Mouse (Mus musculus) forebrain, embryonic 15.5 days (tissue): ENCODE data around the gene Cgnl1. TPM values are rescaled to one million over a fixed set of nuclear protein-coding genes. Genes with fewer than 3 reads are reported as not detected.
"Not testable (repeated sequence)": the region's sequence is repeated elsewhere in the genome, so short reads cannot be mapped to it uniquely, and the experiment has no call there.

Experiments
- ATAC-seq: fragments of 200-750 bp; cut with Nextera tagmentation; replicated peaks from 2 replicates; pipeline ENCODE4 v1.8.0; 2017; ENCODE audit warnings: mild to moderate bottlenecking, moderate TSS enrichment, moderate library complexity
- H3K27ac ChIP-seq: fragments of 300-500 bp; sonication (generic); replicated peaks from 2 replicates; pipeline ENCODE4 v1.5.1; 2015; ENCODE audit warnings: mild to moderate bottlenecking, inconsistent platforms
- H3K27me3 ChIP-seq: fragments of 300-500 bp; sonication (generic); 2 replicates; pipeline ENCODE4 v1.6.1; 2015; ENCODE audit warnings: inconsistent platforms
- H3K36me3 ChIP-seq: fragments of 300-500 bp; sonication (generic); 2 replicates; pipeline ENCODE4 v1.6.1; 2015; ENCODE audit warnings: mild to moderate bottlenecking, inconsistent platforms
- H3K4me1 ChIP-seq: fragments of 300-500 bp; sonication (generic); 2 replicates; pipeline ENCODE4 v1.6.1; 2015; ENCODE audit warnings: inconsistent platforms
- H3K4me2 ChIP-seq: fragments of 300-500 bp; sonication (generic); replicated peaks from 2 replicates; pipeline ENCODE4 v1.6.1; 2015; ENCODE audit warnings: mild to moderate bottlenecking, inconsistent platforms
- H3K4me3 ChIP-seq: fragments of 300-500 bp; sonication (generic); 2 replicates; pipeline ENCODE4 v1.5.1; 2015; ENCODE audit warnings: mild to moderate bottlenecking, inconsistent platforms
- H3K9ac ChIP-seq: fragments of 300-500 bp; sonication (generic); replicated peaks from 2 replicates; pipeline ENCODE4 v1.6.1; 2015; ENCODE audit warnings: mild to moderate bottlenecking, inconsistent platforms
- H3K9me3 ChIP-seq: fragments of 300-500 bp; sonication (generic); 2 replicates; pipeline ENCODE4 v1.6.1; 2016; ENCODE audit warnings: inconsistent platforms
- WGBS: fragments of 180-500 bp; shearing (Covaris S2); methylation state at CpG from one replicate; pipeline ENCODE4 v1.1.7; 2015; ENCODE audit warnings: mixed read lengths; 5-methylcytosine and 5-hydroxymethylcytosine counted together
- polyA plus RNA-seq: library from polyadenylated mRNA; unstranded; fragments of >200 nt; fragmentation: Nextera tagmentation; extraction: Ambion mirVana; gene quantifications from 2 replicates; pipeline ENCODE4 v1.2.1, GENCODE M21; 2015

Cgnl1 gene
- polyA plus RNA-seq, 1 experiment from 2014 or later, result 4.0 TPM

- Histone ChIP-seq H3K9me3 (no peaks in the 10 kb centered on the region), H3K27ac (no peak overlapping the region), H3K27me3 (no peaks in the 10 kb centered on the region), H3K9ac (no peak overlapping the region), H3K36me3 (no peaks in the 10 kb centered on the region), H3K4me2 (no peak overlapping the region), H3K4me1 (no peaks in the 10 kb centered on the region), H3K4me3 (no peak overlapping the region)
- no peak for ATAC-seq
- 63% methylated on average over 6 of the region's 6 CpGs for WGBS
Observed at GRCm38 (mm10) chr9:71628286-71628685, 143.1 kb downstream of the Cgnl1 start.

DNA sequence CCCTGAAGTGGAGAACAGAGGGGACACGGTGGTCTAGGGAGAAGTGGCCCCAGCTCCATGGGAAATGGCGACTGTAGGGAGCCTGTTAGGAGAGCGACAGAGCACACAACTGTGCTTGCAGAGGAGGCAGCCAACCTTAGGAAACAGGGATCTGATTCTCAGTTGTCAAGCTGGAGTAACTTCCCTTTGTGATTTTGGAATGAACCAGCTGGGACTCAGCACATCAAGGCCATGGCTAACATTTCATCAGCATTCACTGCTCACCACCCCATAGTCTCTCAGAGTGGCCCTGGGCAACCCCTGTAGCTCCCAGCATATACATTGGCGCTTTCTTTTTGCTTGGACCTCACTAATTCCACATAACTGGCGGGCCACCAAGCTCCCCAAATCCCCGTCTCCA, 145.4 kb downstream of the Cgnl1 start:
- H3K27ac ChIP-seq, result no peak overlapping the region
- no peaks in the 10 kb centered on the region for H3K27me3 ChIP-seq
- no peak overlapping the region for H3K4me3 ChIP-seq
- no peaks in the 10 kb centered on the region for H3K9me3 ChIP-seq
- WGBS, result 84% methylated on average over 6 of the region's 6 CpGs
- ATAC-seq, result no peak
- no peak overlapping the region for H3K9ac ChIP-seq
- no peaks in the 10 kb centered on the region for H3K4me1 ChIP-seq
- H3K4me2 ChIP-seq, result no peak overlapping the region
- H3K36me3 ChIP-seq, result no peaks in the 10 kb centered on the region

GRCm38 (mm10) chr9:71624793-71625495, 146.5 kb downstream of the Cgnl1 start:
- Histone ChIP-seq H3K4me1 (no peaks in the 10 kb centered on the region), H3K4me3 (no peak overlapping the region), H3K4me2 (no peak overlapping the region), H3K9ac (no peak overlapping the region), H3K27ac (no peak overlapping the region), H3K27me3 (no peaks in the 10 kb centered on the region), H3K36me3 (no peaks in the 10 kb centered on the region), H3K9me3 (no peaks in the 10 kb centered on the region)
- no peak for ATAC-seq
- 52% methylated on average over 10 of the region's 10 CpGs for WGBS

DNA sequence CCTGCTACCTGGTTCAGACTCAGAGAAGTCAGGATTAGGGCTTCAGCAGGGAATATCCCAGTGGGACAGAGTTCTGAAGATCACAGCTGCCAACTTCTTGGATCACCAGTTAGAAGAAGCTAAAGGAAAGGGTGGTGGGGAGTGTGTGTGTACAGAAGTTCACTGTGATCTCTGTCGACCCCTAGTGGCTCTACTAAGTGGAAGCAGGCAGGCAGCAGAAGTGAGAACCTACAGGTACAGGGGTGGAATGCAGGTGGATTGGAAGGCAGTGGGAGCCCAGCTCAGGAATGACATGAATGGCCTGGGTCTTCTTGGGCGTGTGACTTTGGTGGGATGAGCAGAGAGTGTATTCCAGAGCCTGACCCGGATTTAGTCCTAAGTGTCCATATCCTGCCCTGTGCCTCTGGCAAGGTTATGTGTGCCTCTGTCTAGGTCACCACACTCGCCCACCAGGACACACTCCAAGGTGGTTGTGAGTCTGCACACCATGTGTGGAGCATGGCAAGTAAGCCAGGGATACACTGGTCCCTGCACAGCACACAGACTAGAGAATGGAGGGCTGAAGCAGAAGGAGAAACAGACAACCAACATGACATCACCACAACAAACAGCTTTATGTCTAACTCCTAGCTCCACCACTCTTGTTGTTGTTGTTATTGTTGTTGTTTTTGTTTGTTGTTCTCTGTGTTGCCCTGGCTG, 147.4 kb downstream of the Cgnl1 start:
- ATAC-seq, result no peak; the same call in 1 of the 2 replicates
- Histone ChIP-seq H3K27me3 (no peaks in the 10 kb centered on the region), H3K4me3 (no peak overlapping the region), H3K4me1 (no peaks in the 10 kb centered on the region), H3K36me3 (no peaks in the 10 kb centered on the region), H3K27ac (no peak overlapping the region), H3K4me2 (no peak overlapping the region), H3K9ac (no peak overlapping the region), H3K9me3 (no peaks in the 10 kb centered on the region)
- 42% methylated on average over 4 of the region's 4 CpGs for WGBS

DNA sequence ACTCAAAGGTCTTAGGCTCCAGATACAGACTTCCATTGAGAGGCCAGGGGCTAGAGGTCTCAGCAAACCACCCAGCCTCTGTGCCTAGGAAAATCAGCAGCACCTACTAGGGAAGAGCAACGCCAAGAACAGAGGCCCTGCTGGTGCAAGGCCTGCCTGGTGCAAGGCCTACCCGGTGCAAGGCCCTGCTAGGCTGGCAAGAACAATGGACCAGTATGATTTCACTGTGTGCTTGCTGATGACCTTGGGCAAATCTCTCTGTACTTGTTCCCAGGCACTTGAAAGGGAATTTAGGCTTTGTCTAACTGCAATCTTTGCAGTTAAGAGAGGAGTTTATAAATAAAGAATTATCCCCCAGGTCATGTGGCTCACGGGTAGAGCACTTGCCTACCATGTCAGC, 148.8 kb downstream of the Cgnl1 start:
- Histone ChIP-seq H3K4me3 (no peak overlapping the region), H3K27ac (no peak overlapping the region), H3K4me2 (no peak overlapping the region), H3K27me3 (no peaks in the 10 kb centered on the region), H3K4me1 (no peaks in the 10 kb centered on the region), H3K9me3 (no peaks in the 10 kb centered on the region), H3K36me3 (no peaks in the 10 kb centered on the region), H3K9ac (no peak overlapping the region)
- no peak for ATAC-seq
- 69% methylated on average over 3 of the region's 3 CpGs for WGBS

GRCm38 (mm10) chr9:71621968-71622367, 149.4 kb downstream of the Cgnl1 start:
- no peaks in the 10 kb centered on the region for H3K36me3 ChIP-seq
- H3K4me1 ChIP-seq, result no peaks in the 10 kb centered on the region

GRCm38 (mm10) chr9:71620116-71620515, 151.3 kb downstream of the Cgnl1 start:
- 81% methylated on average over 5 of the region's 5 CpGs for WGBS
- H3K27me3 ChIP-seq, ATAC-seq: not testable (repeated sequence)

More at GRCm38 (mm10) chr9:71621968-71622367, 149.4 kb downstream of the Cgnl1 start:
- Histone ChIP-seq H3K9ac (no peak overlapping the region), H3K27me3 (no peaks in the 10 kb centered on the region), H3K4me3 (no peak overlapping the region), H3K4me2 (no peak overlapping the region), H3K27ac (no peak overlapping the region), H3K9me3 (no peaks in the 10 kb centered on the region)
- no peak for ATAC-seq
- 87% methylated on average over 4 of the region's 4 CpGs for WGBS

DNA sequence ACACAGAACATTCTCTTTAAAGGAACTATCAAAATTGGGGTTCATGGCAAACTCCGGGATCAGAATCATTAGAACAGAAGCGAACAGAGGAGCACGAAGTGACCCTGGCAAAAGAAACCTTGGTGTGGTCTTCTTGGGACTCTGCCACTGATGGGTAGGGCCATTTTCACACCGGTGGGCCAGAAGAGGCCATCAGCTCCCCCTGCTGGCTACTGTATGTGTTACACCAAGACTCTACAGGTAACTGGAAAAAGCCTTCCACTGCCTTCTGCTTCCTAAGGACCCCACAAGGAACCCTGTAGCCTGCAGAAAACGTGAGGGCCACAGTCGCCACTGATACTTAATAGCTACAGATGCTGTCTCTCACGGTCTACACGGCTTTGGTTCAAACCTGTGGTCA, 154.0 kb downstream of the Cgnl1 start:
- Histone ChIP-seq H3K27me3 (no peaks in the 10 kb centered on the region), H3K4me3 (no peak overlapping the region), H3K27ac (no peak overlapping the region), H3K36me3 (no peaks in the 10 kb centered on the region), H3K4me1 (no peaks in the 10 kb centered on the region), H3K9me3 (no peaks in the 10 kb centered on the region), H3K4me2 (no peak overlapping the region), H3K9ac (no peak overlapping the region)
- 62% methylated on average over 8 of the region's 8 CpGs for WGBS
- ATAC-seq, result no peak

More at GRCm38 (mm10) chr9:71620116-71620515, 151.3 kb downstream of the Cgnl1 start:
- not testable (repeated sequence) for H3K36me3 ChIP-seq, H3K4me2 ChIP-seq, H3K9ac ChIP-seq, H3K4me1 ChIP-seq, H3K9me3 ChIP-seq, H3K4me3 ChIP-seq, H3K27ac ChIP-seq

GRCm38 (mm10) chr9:71616185-71616584, 155.2 kb downstream of the Cgnl1 start:
- peak; percentile 66; the same call in 1 of the 2 replicates for ATAC-seq

DNA sequence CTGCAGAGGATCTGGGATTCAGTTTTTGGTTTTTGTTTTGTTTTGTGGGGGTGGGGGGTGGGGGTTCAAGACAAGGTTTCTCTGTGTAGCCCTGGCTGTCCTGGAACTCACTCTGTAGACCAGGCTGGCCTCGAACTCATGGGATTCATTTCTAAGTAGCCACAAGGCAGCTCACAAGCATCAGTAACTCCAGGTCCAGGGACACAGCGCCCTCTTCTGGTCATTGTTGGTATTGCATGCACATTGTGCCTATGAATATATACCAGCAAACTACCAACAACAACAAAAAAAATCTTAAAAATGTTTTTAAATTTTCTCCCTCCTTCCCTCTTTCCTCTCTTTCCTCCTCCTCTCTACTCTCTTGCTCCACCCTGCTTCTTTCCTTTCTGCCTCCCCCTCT, 156.8 kb downstream of the Cgnl1 start:
- Histone ChIP-seq H3K4me1 (no peaks in the 10 kb centered on the region), H3K27ac (no peak overlapping the region), H3K9me3 (no peaks in the 10 kb centered on the region), H3K9ac (no peak overlapping the region), H3K27me3 (no peaks in the 10 kb centered on the region), H3K36me3 (no peaks in the 10 kb centered on the region), H3K4me3 (no peak overlapping the region), H3K4me2 (no peak overlapping the region)
- 34% methylated on average over 2 of the region's 2 CpGs for WGBS
- no peak for ATAC-seq

More at GRCm38 (mm10) chr9:71616185-71616584, 155.2 kb downstream of the Cgnl1 start:
- no peaks in the 10 kb centered on the region for H3K9me3 ChIP-seq
- no peak overlapping the region for H3K4me3 ChIP-seq
- H3K27me3 ChIP-seq, result no peaks in the 10 kb centered on the region
- no peaks in the 10 kb centered on the region for H3K4me1 ChIP-seq
- H3K9ac ChIP-seq, result no peak overlapping the region
- H3K27ac ChIP-seq, result no peak overlapping the region
- no peak overlapping the region for H3K4me2 ChIP-seq
- 8% methylated on average over 3 of the region's 3 CpGs for WGBS
- H3K36me3 ChIP-seq, result no peaks in the 10 kb centered on the region

GRCm38 (mm10) chr9:71612981-71613380, 158.4 kb downstream of the Cgnl1 start:
- 89% methylated on average over 6 of the region's 6 CpGs for WGBS

GRCm38 (mm10) chr9:71611876-71612275, 159.5 kb downstream of the Cgnl1 start:
- H3K9ac ChIP-seq, result no peak overlapping the region
- no peak for ATAC-seq

More at GRCm38 (mm10) chr9:71612981-71613380, 158.4 kb downstream of the Cgnl1 start:
- no peaks in the 10 kb centered on the region for H3K4me1 ChIP-seq
- no peak for ATAC-seq
- H3K27ac ChIP-seq, result no peak overlapping the region
- H3K27me3 ChIP-seq, result no peaks in the 10 kb centered on the region
- no peaks in the 10 kb centered on the region for H3K36me3 ChIP-seq
- no peak overlapping the region for H3K4me3 ChIP-seq
- no peaks in the 10 kb centered on the region for H3K9me3 ChIP-seq
- H3K4me2 ChIP-seq, result no peak overlapping the region
- H3K9ac ChIP-seq, result no peak overlapping the region

More at GRCm38 (mm10) chr9:71611876-71612275, 159.5 kb downstream of the Cgnl1 start:
- no peaks in the 10 kb centered on the region for H3K9me3 ChIP-seq
- H3K4me3 ChIP-seq, result no peak overlapping the region
- no peaks in the 10 kb centered on the region for H3K4me1 ChIP-seq
- H3K27ac ChIP-seq, result no peak overlapping the region
- no peaks in the 10 kb centered on the region for H3K27me3 ChIP-seq
- no peaks in the 10 kb centered on the region for H3K36me3 ChIP-seq
- 72% methylated on average over 4 of the region's 4 CpGs for WGBS
- no peak overlapping the region for H3K4me2 ChIP-seq
